Mouse (Mus musculus) gastrocnemius, postnatal 14 days (tissue): ENCODE results near the gene Gm49373. TPM values are rescaled to one million over a fixed set of nuclear protein-coding genes. Genes with fewer than 3 reads are reported as not detected.

Source experiments
- DNase-seq: peaks from one replicate; pipeline ENCODE4 v3.0.0; 2021; ENCODE audit warnings: mixed read lengths
- intact Hi-C: fragments of 180-260 bp; cut with DNase I; formaldehyde crosslinking; loops from one replicate; pipeline ENCODE4 v1.15.1; 2025; ENCODE audit warnings: low total_unique reads
- long read RNA-seq, 2 experiments: library from polyadenylated mRNA; stranded (forward); transcript quantifications; one replicate each; pipeline ENCODE4 v2.0.0; 2021
- total RNA-seq, 2 experiments: library from RNA; stranded (reverse); gene quantifications; 2 replicates each; pipeline ENCODE4 v1.2.3; 2021

Gene Gm49373
- total RNA-seq = under 1 TPM in 1 of 2 experiments, not detected in 1; 0.13 TPM
- long read RNA-seq, experiment 1 = 0 reads
- long read RNA-seq, experiment 2, partial matches to known transcripts = 0 of 2 reads
- long read RNA-seq, experiment 2, other reads (novel, unspliced or antisense) = 2 of 2 reads

DNA sequence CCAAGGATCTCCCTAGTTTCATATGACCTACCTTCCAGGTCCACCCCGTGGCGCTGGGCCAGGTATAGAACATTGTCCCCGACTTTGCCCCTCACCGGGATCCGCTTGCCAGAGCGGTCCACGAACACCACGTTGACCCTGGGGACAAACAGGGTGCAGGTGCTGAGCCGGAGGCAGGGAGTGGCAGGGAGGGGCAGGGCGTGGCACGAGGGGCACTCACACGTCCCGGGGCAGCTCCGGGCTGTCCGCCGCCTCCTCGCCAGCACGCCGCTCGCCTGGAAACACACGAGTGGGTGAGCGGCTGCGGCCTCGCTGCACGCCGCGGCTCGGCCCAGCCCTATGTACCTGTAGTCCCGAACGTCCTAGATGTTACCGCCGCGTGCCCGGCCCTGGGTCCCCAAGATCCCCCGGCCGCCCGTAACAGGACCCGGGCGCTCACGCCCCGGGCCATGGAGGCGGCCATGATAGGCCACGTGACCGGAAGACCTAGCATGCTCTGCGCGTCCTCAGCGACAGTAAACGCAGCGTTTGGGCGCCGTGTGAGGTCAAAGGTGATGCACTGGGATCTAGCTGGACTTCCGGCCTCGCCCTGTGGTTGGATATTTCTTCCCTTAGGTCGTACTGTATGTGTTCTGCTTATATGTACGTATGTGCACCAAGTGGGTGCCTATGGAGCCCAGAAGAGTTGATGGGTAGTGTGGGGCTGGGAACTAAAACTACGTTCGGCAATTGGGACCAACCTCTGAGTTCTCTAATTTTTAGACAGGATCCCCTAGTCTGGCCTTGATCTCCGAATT, at the start of gene Gm49373, which contains the start of gene Fdx1l:
TSS of gene Gm49373 (minus strand) at position 53 of the 797 bp plus-strand sequence.
TSS of gene Fdx1l (minus strand) at position 571 of the 797 bp plus-strand sequence.
- intact Hi-C loops = no loop called here
- DNase-seq = peak; percentile 89

DNA sequence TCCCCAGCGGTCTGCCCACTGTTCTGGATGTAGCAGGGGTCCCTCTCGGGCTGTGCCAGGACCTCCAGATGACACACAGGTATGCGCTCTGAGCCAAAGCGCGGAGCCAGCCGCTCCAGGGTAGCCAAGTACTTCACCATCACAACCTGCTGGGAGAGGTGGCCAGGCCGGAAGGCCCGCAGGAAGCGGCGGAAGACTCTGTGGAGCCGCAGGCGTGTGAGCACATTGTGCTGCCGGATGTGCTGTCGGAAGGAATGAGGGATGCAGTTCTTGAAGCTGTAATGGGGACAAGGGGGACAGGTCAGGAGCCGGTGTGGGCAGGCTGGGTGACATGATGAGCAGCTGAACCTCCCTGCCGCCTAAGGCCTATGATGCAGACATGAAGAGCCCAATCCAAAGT, 48.6 kb upstream of the Gm49373 start:
- DNase-seq = no peak
- intact Hi-C loops = no loop called here

DNA sequence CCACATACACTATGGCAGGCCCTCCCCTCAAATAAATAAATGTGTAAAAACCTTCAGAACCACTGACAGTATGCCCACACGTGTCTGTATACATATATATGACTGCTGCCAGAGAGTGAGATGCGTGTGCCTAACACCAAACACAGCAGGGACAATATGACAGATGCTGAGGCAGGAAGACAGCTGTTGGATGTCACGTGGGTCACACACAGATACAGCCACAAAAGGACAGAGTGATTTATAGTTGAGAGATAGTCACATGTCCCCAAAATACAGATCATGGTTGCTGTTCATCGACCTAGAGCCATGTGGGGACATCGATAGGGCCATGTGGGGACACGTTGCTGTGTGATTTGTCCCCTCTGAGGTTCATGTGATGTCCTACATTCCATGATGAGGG, 44.2 kb upstream of the Gm49373 start:
- DNase-seq = no peak
- intact Hi-C loops = no loop called here

DNA sequence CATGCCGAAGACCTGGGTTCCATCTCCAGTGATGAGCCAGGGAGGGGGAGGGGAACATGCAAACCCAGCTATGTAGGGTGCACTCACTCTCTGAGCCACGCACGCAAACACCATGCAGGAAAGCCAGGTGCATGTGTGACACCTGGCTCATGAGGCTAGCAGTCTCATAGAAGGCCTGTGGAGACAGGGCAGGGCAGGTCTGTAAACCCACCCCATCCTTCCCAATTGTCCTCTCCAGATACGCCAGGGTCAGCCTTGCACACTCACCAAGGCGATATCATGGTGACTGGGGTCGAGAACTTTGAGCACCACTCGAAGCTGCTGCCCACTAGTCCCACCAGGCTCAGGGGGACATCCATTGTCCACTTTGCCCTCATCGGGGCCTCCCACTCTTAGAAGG, 42.2 kb upstream of the Gm49373 start:
- intact Hi-C loops = no loop called here
- DNase-seq = no peak

DNA sequence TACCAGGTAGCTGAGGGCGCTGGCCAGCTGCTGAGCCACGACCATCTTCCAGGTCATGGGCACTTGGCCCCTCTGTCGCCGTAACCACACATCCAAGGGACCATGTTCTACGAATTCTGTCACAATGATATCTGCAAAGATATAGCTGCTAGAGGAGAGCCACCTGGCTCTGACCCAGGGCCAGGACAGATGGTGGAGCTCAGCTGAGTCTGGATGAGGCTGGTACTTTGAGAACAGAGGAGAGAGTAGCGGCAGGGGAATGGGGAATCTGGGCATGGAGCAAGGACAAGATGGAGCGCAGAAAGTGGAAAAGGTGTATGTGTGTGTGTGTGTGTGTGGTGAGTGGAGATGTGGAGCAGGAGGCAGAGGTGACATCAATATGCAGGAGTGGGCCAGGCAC, 41.3 kb upstream of the Gm49373 start:
- no peak for DNase-seq
- intact Hi-C loops = no loop called here

DNA sequence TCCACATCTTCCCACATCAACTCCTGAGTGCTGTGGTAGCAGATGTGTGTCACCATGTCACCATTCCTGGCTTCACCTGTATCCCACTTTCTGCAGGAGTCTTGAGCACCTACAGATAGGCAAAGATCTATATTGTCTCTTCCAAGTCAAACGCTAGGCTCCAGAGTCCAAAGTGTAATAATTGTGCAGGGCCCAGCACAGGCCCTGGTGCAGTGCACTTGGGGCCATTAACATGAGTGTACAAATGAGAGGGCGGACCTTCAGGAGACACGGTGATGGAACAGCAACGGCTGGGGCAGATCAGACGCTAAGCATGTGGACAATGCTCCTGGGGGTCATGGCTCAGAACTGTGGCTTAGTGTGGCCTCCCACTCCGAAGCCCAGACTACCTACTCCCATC, 40.9 kb upstream of the Gm49373 start:
- DNase-seq = no peak

DNA sequence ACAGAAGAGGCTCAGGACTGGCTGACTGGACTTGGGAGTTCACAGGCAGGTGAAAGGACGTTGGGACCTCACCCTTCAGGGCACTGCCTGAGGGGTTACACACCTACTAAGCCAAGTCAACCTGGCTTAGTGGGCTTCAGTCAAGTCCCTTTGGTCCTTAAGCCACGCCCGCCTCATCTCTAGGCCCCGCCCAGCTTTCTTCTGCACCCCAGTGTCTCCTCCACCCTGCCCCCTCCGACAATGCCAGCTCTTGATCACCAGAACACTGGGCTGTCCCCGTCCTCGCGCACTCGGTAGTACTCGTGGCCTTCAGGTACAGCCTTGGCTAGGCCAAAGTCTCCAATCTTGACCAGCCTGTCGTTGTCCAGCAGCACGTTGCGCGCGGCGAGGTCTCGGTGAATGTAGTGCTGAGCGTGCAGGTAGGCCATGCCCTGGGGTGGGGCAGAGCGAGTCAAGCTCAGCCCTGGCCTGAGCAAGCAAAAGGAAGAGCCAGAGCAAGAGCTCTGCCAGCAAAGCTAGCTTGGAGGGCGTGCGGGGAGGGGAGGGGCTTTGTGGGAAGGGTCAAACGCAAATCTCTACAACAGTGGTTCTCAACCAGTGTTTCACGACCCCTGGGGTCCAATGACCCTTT, 34.8 kb upstream of the Gm49373 start:
- intact Hi-C loops = no loop called here

More for the DNA sequence above, 40.9 kb upstream of the Gm49373 start:
- intact Hi-C loops = no loop called here

DNA sequence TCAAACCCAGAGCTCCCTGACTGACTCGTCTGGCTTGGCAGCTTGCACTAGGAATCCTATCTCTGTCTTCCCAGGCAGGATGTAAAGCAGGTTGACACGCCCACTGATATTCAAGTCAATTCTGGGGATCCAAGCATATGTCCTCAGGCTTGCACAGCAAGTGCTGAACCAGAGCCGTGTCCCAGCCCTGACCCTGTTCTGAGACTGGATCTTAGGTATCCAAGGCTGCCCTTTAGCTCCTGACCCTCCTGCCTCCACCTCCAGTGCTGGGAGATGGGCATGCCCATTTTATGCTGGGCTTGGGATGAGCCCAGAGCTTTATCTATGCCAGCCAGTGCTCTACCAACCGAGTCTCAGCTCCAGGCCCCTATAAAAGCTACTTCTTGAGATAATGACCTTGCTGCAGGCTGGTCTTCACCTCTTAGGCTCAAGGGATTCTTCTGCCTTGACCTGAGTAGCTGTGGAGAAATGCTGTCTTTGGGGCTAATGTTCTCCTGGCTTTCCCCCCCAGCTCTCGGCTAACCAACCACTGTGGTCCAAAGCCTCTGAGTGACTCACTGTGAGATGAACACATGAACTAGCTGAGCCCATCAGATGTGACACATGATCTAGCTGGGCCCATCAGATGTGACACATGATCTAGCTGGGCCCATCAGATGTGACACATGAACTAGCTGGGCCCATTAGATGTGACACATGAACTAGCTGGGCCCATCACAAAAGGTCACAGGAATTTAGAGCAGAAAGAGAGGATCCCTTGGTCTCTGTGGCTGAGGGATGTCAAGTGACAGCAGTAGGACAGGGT, 33.1 kb upstream of the Gm49373 start:
- no peak for DNase-seq
- intact Hi-C loops = no loop called here

More for the DNA sequence above, 34.8 kb upstream of the Gm49373 start:
- DNase-seq = no peak

DNA sequence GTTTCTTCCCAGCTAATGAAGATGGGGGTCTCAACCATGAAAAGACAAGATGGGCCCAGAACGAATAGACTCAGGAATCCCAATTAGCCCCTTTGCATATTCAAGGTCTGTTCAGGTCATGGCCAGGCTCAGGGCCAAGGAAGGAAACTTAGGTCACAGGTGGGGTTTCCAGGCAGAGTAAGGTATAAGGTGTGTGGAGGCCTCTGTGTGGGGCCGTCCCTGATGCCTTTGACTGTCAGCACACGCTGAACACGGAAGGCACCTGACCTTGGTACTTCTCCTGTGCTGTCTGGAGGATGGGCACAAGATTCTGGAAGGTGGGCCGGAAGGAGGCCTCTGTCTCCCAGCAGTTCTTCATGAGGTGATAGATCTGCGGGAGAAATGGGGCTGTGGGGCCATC, 31.9 kb upstream of the Gm49373 start:
- intact Hi-C loops = no loop called here
- DNase-seq = no peak

DNA sequence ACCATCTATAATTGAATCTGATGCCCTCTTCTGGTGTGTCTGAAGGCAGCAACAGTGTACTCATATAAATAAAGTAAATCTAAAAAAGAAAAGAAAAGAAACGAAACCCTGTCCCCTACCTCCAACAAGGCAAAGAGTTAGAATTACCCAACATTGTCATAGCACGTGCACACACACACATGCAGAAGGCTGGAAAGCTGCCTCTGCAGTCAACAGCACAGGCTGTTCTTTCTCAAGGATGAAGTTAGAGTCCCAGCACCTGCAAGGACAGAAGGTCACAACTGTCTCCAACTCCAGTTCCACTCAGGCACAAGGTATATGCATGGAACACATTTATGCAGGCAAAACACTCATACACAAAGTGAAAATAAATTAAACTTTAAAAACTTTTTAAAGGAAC, 29.2 kb upstream of the Gm49373 start:
- no peak for DNase-seq
- intact Hi-C loops = no loop called here

DNA sequence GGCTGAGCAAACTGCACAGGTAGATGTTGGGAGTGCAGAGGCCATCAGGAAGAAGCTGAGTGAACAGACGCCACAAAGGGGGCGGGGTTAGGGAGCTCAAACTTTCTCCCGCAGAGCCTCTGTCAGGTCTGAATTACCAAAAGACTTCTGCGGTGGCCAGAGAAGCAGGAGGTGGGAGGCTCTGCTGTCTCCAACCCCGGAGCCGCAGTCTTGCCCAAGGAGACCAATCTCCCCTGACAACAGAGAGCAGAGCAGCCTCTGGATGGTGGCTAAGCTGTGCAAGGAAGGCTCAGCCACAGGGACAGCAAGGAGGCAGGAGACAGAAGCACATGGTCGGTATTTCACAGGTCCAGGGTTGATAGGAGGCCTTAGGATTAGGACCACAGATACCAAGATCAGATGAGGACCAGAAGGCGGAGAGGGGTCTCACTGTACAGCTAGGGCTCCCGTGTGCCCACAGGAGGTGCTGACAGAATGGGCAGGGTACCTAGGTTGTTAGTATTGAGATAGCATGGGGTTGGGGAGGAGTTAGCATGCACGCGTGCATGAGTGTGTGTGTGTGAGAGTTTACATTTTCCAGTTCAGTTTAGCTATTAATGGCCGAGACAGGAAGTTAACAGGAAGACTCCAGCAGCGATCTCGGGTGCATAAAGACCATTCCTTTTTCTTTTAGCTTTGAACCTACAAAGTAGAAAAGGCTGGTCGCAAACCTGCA, 27.7 kb upstream of the Gm49373 start:
- intact Hi-C loops = no loop called here
- DNase-seq = no peak

DNA sequence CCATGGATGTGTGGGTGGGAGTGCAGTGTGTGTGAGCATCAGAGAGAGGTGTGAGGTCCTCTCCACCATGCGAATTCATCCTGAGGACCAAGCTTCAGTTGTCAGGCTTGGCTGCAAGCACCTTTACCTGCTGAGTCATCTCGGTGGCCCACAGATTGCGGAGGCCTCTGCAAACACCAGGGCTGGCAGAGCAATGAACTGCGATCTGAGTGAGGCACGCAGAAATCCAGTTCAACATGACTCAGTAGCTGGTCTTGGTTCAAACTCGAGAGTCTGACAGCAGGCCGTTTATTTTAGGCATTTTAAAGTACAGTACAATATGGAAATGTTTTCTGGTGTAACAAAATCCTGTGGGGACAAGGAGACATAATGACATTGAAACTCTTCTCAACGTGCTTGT, 24.9 kb upstream of the Gm49373 start:
- DNase-seq = no peak
- intact Hi-C loops = no loop called here

DNA sequence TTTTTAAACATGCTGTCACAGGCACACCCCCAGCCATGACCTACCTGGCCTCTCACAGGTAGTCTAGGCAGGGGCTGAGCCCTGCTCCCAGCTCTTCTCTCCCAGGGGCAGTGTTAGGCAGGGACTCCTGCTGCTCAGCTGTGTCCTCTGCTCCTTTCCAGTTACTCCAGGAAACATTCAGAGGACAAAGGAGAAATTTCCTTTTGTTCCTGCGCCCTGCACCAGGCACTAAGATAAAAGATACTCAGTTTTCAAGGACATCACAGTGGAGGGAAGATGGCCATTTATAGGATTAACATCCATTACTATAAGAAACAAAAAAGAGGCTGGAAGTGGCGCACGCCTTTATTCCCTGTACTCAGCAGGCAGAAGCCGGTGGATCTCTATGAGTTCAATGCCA, 23.1 kb upstream of the Gm49373 start:
- intact Hi-C loops = no loop called here
- DNase-seq = no peak

DNA sequence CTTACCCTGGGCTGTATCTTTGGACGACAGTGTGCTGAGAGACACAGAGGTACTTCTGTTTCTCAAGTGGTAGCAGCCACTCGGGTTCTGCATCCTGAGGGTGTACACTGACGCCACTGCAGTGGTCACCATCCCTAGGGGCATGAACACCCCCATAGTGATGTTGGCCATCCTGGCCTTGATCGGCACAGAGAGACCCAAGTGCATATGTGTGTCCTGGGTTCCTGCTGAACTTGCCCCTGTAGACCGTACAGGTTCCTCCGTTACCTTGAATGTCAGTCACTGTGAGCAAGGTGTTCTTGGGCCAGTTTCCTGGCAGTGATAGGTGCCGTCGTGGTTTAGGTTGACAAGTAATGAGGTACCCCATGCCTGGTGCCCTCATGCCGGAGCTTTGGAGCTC, 20.5 kb upstream of the Gm49373 start:
- intact Hi-C loops = no loop called here
- DNase-seq = no peak

DNA sequence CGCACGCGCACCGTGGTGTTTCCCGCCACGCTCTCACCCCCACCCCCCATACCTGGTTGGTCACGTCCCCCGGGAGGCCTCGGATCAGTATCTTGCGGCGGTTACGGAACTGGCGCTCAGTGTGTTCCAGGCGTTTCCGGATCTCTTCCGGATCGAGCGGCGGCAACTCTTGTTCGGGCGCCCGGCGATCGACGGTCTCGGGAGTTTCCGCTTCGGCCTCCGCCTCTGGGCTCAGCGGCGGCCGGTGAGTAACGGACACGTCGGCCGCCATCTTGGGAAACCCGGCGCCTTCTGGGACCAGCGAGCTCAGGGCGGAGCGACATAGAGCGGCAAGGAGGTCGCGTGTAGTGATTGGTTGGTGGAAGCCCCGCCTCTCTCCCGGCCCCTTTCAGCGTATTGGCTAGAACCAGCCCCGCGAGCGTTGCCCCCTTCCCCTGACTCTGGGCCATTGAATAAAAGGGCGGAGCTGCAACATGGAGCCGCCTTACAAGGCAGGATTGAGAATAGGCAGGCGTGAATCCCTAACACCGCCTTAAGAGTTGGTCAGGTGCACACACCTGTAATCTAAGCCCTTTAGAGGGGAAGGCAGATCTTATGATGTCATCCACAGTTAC, 18.9 kb upstream of the Gm49373 start, which contains the start of the genes Gm38431 and Raver1:
TSS of gene Gm38431 (minus strand) at position 291 of the 614 bp plus-strand sequence.
TSS of gene Raver1 (minus strand) at position 302 of the 614 bp plus-strand sequence.
- peak; percentile 98 for DNase-seq
- intact Hi-C loops = no loop called here

DNA sequence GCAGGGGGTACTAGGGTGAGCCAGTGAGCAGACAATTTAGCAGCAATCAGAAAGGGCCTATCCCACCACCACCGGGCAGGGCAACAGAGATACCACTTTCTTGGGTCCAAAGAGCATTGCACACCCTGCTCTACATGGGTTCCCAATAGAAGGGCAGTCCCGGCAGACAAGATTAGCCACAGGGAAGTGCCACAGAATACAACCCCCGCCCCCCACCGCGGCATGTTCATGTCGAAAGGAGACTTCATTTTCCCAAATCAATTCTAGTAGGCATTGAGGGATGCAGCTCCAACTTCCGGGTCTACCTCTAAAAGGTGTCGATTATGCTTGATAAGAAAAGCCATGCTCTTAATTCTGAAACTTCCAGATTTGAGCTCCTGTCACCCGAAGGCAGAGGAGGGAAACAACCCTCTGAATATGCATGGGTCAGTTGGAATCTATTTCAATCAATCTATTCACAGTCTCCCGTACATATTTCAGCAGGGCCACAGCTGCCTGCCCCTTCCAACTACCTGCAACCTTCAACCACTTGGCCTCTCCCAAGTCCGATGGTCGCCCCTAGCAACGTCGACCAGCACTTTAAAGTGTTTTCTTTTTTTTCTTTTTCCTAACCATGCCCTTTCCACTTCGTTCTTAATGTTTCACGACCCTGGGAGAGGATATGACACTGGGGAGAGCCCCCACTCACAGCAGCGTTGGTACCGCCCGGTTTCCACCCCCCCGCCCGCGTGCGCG, 18.2 kb upstream of the Gm49373 start:
- DNase-seq = no peak
- intact Hi-C loops = no loop called here

DNA sequence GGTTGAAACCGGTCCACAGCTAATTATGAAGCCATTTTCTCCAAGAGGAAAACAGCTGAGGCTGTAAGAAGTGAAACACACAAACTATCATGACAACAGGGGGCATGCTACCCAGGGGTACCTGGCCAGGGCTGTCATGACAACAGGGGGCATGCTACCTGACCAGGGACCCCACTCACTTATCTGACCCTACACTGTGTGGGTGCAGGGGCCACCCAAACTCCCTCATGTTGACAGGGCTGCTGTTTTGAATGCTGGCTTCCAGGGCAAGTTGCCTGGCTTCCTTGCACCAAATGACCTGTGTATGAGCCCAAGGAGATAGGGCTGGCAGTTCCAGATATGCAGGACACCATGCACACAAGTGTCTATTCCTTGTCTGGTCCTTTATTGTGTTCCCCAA, 17.6 kb upstream of the Gm49373 start:
- DNase-seq = no peak
- intact Hi-C loops = no loop called here

DNA sequence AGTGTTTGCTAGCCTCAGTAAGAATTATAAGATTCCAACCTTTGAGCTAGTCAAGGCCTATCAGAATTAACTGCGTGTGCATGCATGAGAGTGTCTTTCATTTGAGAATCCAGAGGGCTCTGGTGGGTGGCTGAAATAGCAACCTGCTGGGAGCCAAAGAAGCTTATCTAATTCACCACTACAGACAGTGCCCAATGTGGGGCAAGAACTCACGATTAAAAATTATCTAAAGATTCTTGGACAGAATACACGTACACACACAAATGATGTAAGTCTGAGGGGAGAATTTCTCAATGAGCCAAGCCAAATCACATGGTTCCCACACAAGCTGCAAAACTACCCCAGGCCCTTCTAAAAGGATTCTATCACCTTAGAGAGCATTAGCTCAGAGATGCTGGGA, 10.4 kb upstream of the Gm49373 start:
- DNase-seq = no peak
- intact Hi-C loops = no loop called here
